Mouse (Mus musculus) liver, embryonic 13.5 days (tissue): Measurements from ENCODE around the gene Emc10. TPM values are rescaled to one million over a fixed set of nuclear protein-coding genes. Genes with fewer than 3 reads are reported as not detected.

Experiments
- microRNA-seq: library from miRNA; unstranded; fragments of <30 nt; microRNA quantifications from one replicate; pipeline ENCODE4, GENCODE M21; 2016
- polyA plus RNA-seq: library from polyadenylated mRNA; unstranded; fragments of >200 nt; fragmentation: Nextera tagmentation; extraction: Ambion mirVana; gene quantifications from 2 replicates; pipeline ENCODE4 v1.2.1, GENCODE M21; 2015

The Emc10 gene
- polyA plus RNA-seq, 1 experiment from 2014 or later: 43.3 TPM

Small RNA genes within 50 kb of the gene (microRNA-seq; reads per million reads assigned to microRNA genes)
- gene Mir7052: 1.5 reads per million
- gene Mir7053: not detected

Other genes with a start within 250 kb of the Emc10 start
- 1.3 and 1.6 TPM in 2 replicates for gene 1700028J19Rik, start 249.8 kb downstream of the Emc10 start, polyA plus RNA-seq
- gene 2410002F23Rik, start 249.8 kb downstream of the Emc10 start, polyA plus RNA-seq: 40.3 and 47.0 TPM in 2 replicates
- gene Acp4, start 239.2 kb downstream of the Emc10 start, polyA plus RNA-seq: not detected in 2 replicates
- not detected in 2 replicates for gene Gm15517, start 235.1 kb downstream of the Emc10 start, polyA plus RNA-seq
- gene Clec11a, start 189.6 kb downstream of the Emc10 start, polyA plus RNA-seq: 0.46 and 0.76 TPM in 2 replicates
- gene Shank1, start 186.3 kb downstream of the Emc10 start, polyA plus RNA-seq: 0.06 TPM in 2 replicates
- gene Syt3, start 112.4 kb downstream of the Emc10 start, polyA plus RNA-seq: 0.03 and 0.09 TPM in 2 replicates
- gene 1700008O03Rik, start 110.7 kb downstream of the Emc10 start, polyA plus RNA-seq: 0.18 TPM in 1 of 2 replicates, not detected in the other
- gene Lrrc4b, start 67.5 kb downstream of the Emc10 start, polyA plus RNA-seq: not detected in 2 replicates
- 6.0 and 6.9 TPM in 2 replicates for gene Aspdh, start 31.1 kb downstream of the Emc10 start, polyA plus RNA-seq
- gene Josd2, start 28.5 kb downstream of the Emc10 start, polyA plus RNA-seq: 170 and 176 TPM in 2 replicates
- gene Fam71e1, start 52 bp upstream of the Emc10 start, polyA plus RNA-seq: 1.3 and 1.5 TPM in 2 replicates
- not detected in 2 replicates for gene Mybpc2, start 28.1 kb upstream of the Emc10 start, polyA plus RNA-seq
- 0.08 and 0.14 TPM in 2 replicates for gene Spib, start 35.5 kb upstream of the Emc10 start, polyA plus RNA-seq
- gene Pold1, start 52.3 kb upstream of the Emc10 start, polyA plus RNA-seq: 68.3 and 68.4 TPM in 2 replicates
- gene Nr1h2, start 57.4 kb upstream of the Emc10 start, polyA plus RNA-seq: 40.7 and 47.1 TPM in 2 replicates
- gene Napsa, start 75.9 kb upstream of the Emc10 start, polyA plus RNA-seq: 4.5 and 5.1 TPM in 2 replicates
- 0.05 and 0.06 TPM in 2 replicates for gene Kcnc3, start 94.1 kb upstream of the Emc10 start, polyA plus RNA-seq
- 0.12 and 0.31 TPM in 2 replicates for gene Myh14, start 174.3 kb upstream of the Emc10 start, polyA plus RNA-seq
- gene Izumo2, start 212.2 kb upstream of the Emc10 start, polyA plus RNA-seq: not detected in 2 replicates